Mouse (Mus musculus) C2C12 (cell line): Measurements from ENCODE around the gene Cd83. TPM values are rescaled to one million over a fixed set of nuclear protein-coding genes. Genes with fewer than 3 reads are reported as not detected.

Experiments used
- H3K27me3 ChIP-seq: one replicate; pipeline ENCODE4 v1.6.1; 2011; ENCODE audit not compliant: control insufficient read depth, insufficient read depth, insufficient read length
- H3K36me3 ChIP-seq: one replicate; pipeline ENCODE4 v1.6.1; 2011; ENCODE audit not compliant: control insufficient read depth, insufficient read depth
- H3K4me3 ChIP-seq: one replicate; pipeline ENCODE4 v1.5.1; 2011; ENCODE audit warnings: mild to moderate bottlenecking, control low read depth; ENCODE audit not compliant: poor library complexity, insufficient read depth, severe bottlenecking
- H3K79me2 ChIP-seq: one replicate; pipeline ENCODE4 v1.6.1; 2011; ENCODE audit not compliant: control insufficient read depth, insufficient read depth
- H3K79me3 ChIP-seq: one replicate; pipeline ENCODE4 v1.6.1; 2011; ENCODE audit warnings: low read depth, control low read depth
- H3ac ChIP-seq: one replicate; pipeline ENCODE3; 2011; ENCODE audit warnings: low read depth; ENCODE audit not compliant: control insufficient read depth, insufficient read length
- CEBPB ChIP-seq: IDR thresholded peaks from one replicate; pipeline ENCODE4 v1.6.1; 2011; ENCODE audit warnings: low read depth, mild to moderate bottlenecking, control low read depth, moderate library complexity
- CTCF ChIP-seq: IDR thresholded peaks from one replicate; pipeline ENCODE4 v1.5.1; 2011; ENCODE audit not compliant: control insufficient read depth, insufficient read depth, insufficient read length
- FOSL1 ChIP-seq: IDR thresholded peaks from one replicate; pipeline ENCODE4 v1.8.0; 2011; ENCODE audit warnings: mild to moderate bottlenecking, low read length; ENCODE audit not compliant: poor library complexity, insufficient read depth, severe bottlenecking
- MAX ChIP-seq: IDR thresholded peaks from one replicate; pipeline ENCODE4 v1.6.1; 2011; ENCODE audit warnings: mild to moderate bottlenecking, control low read depth
- MYOD1 ChIP-seq: IDR thresholded peaks from one replicate; pipeline ENCODE4 v1.6.1; 2011; ENCODE audit warnings: low read depth; ENCODE audit not compliant: control insufficient read depth, insufficient read length
- MYOG ChIP-seq: IDR thresholded peaks from one replicate; pipeline ENCODE4 v1.6.1; 2011; ENCODE audit not compliant: control insufficient read depth, insufficient read length; ENCODE audit errors: extremely low read depth
- USF1 ChIP-seq: IDR thresholded peaks from one replicate; pipeline ENCODE4 v1.6.1; 2011; ENCODE audit warnings: low read depth, mild to moderate bottlenecking, control low read depth, moderate library complexity
- polyA plus RNA-seq: library from polyadenylated mRNA; unstranded; fragments of >200 nt; fragmentation: generic; extraction: Trizol; gene quantifications from one replicate; pipeline ENCODE4 v1.2.1, GENCODE M21; 2012; ENCODE audit warnings: missing spikeins

Cd83 gene
- polyA plus RNA-seq, 1 experiment, result not detected

DNA sequence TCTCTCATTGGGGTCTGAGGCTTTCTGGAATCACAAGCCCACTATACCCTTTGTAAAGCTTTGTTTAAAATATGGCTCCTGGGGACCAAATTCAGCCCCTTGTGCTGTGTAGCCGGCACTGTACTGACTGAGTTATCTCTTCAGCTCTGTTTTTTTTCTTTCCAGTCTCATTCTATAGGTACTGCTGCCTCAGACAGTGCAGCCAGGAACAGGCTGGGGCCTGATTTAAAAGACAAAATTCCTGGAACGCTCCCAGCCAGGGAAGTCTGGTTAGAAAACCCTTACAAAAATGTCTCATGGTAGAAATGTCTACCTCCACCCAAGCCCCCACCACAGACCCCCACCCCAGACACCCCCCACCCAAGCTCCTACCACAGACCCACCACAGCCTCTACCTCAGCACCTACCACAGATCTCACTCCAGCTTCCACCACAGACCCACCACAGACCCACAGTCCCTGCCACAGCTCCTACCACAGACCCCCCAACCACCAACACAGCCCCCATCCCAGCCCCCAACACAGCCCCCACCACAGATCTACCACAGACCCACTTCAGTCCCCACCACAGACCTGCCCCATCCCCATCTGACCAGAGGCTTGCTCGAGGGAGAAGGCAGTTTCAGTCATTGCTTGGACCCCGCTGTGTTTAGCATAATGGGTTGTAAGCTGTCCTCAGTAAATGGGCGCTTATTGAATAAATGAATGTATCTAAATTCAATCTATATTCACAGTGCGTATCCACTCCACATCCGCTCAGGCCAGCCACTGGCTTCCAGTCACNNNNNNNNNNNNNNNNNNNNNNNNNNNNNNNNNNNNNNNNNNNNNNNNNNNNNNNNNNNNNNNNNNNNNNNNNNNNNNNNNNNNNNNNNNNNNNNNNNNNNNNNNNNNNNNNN, 17.5 kb upstream of the Cd83 start:
- Histone ChIP-seq H3K4me3 (no peak overlapping the region), H3K27me3 (no peaks in the 10 kb centered on the region), H3K79me3 (no peaks in the 10 kb centered on the region), H3K79me2 (no peaks in the 10 kb centered on the region), H3ac (no peak overlapping the region), H3K36me3 (no peaks in the 10 kb centered on the region)
- TF ChIP-seq MAX (no peak), MYOG (no peak), CTCF (no peak), USF1 (no peak), FOSL1 (no peak), CEBPB (no peak), MYOD1 (no peak)

DNA sequence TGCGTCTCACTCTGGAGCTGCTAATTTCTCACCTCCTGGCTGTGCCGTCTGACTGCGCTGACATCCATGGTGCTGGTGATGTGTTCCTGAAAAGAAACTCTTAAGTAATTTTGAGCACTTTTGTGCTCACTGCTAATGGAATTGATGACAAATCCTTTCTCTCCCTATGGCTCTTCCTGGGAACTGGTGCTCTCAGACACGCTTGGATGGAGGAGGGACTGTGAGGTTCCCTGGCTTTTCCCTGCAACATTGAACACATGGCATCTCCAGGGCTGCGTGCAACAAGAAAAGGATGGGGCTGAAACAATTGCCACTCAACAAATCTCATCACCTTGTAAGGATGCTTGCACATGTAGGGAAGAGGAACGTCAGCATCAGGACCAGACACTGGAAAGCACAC, 11.6 kb upstream of the Cd83 start:
- Histone ChIP-seq H3K79me3 (no peaks in the 10 kb centered on the region), H3K4me3 (no peak overlapping the region), H3K27me3 (no peaks in the 10 kb centered on the region), H3K79me2 (no peaks in the 10 kb centered on the region), H3ac (no peak overlapping the region), H3K36me3 (no peaks in the 10 kb centered on the region)
- TF ChIP-seq MAX (no peak), USF1 (no peak), MYOD1 (no peak), CEBPB (no peak), FOSL1 (no peak), CTCF (no peak), MYOG (no peak)

DNA sequence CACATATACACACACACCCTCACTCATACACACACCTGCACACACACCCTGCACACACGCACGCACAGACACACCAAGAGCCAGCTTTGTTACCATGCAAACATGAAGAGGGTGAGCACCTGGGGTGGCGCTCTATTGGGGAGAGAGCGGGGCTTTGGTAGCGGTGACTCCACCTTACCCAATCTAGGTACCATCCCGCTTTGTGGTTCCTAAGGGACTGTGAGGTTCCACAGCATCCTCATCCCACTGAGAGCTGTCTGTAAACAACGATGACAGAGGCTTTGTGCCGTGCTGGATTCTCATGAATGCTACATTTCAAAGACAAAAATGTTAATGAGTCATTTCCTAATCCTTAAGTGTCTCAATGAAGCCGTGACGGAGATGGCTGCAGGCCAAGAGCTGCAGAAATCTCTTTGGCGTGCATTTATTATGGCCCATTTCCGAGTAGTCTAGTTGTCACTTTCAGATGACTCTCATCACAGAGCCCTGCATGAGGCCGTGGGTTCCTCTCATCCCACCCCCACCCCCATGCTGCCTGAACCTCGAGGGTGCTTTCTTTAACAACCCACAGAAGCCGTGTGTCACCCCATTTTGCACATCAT, 10.5 kb upstream of the Cd83 start:
- TF ChIP-seq MYOG (no peak), MAX (no peak), CTCF (no peak)
- Histone ChIP-seq H3ac (no peak overlapping the region), H3K36me3 (no peaks in the 10 kb centered on the region), H3K4me3 (no peak overlapping the region), H3K79me2 (no peaks in the 10 kb centered on the region), H3K27me3 (no peaks in the 10 kb centered on the region), H3K79me3 (no peaks in the 10 kb centered on the region)

DNA sequence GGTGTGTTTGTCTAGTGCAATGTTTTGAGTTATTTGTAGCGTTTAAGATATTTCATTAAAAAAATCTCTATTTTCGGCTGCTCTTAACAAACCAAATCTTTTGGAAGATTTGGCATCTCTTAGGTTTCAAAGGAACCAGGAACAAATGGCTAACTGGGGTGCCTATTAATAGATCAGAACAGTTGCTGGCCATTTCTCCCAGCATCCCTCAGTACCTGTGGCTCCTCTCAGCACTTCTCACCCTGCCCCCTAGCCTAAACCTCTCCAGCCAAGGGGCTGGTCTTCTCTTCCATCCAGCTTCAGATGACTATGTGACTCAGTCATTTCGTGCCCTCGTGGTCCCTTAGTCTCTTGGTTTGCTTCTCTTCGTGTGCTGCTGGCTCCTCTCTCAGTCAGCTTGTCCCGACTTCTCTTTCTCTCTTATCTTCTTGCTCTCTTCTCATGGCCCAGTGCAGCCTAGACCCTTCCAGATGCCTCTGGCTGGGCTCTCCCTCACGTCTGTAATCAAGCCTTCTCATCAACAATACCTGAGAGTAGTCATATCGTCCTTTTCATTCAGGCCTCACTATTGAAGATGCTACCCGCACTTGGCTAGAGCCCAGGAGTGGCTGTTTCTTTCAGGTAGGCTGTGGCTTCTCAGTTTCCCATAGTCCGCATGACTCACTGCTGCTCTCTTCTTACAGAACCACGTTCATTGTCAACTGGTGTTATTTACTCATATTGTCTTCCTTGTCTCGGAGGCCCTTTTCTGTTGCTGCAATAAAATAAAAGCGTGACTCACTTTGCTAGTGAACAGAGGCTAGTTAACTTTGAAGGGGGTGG, 9.8 kb upstream of the Cd83 start:
- Histone ChIP-seq H3K4me3 (no peak overlapping the region), H3K79me2 (no peaks in the 10 kb centered on the region), H3K27me3 (no peaks in the 10 kb centered on the region), H3K36me3 (no peaks in the 10 kb centered on the region), H3K79me3 (no peaks in the 10 kb centered on the region), H3ac (no peak overlapping the region)
- peak; percentile 32 for TF ChIP-seq CEBPB
- no peak for TF ChIP-seq MYOG
- TF ChIP-seq CTCF, result no peak
- TF ChIP-seq FOSL1, result peak; percentile 29
- TF ChIP-seq MAX, result peak; percentile 19

DNA sequence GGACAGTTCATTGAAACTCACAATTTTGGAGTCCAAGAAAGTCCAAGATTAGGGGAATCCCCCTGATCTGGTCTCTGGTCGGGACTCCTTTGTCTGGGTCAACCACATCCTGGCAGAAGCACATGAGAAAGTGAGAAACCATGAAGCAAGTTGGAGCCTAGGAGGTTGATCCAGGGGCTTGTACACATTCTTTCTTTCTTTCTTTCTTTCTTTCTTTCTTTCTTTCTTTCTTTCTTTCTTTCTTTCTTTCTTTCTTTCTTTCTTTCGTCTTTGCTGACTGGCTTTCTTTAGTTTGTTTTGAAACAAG, 9.2 kb upstream of the Cd83 start:
- no peak overlapping the region for H3K4me3 ChIP-seq

More for the DNA sequence above, 9.2 kb upstream of the Cd83 start:
- TF ChIP-seq MYOG (no peak), CTCF (no peak), MAX (no peak), FOSL1 (no peak), MYOD1 (no peak), CEBPB (no peak), USF1 (no peak)
- no peaks in the 10 kb centered on the region for H3K79me2 ChIP-seq
- H3ac ChIP-seq, result no peak overlapping the region
- no peaks in the 10 kb centered on the region for H3K79me3 ChIP-seq
- no peaks in the 10 kb centered on the region for H3K27me3 ChIP-seq
- H3K36me3 ChIP-seq, result no peaks in the 10 kb centered on the region
